Mouse (Mus musculus) MEL (cell line): ENCODE measurements around the gene Zfand3. TPM values are rescaled to one million over a fixed set of nuclear protein-coding genes. Genes with fewer than 3 reads are reported as not detected.

Source experiments
- DNase-seq: peaks from one replicate; pipeline ENCODE4 v3.0.0; 2011; ENCODE audit warnings: low read depth, low spot score
- H3K27ac ChIP-seq: 2 replicates; pipeline ENCODE4 v1.5.1; 2012; ENCODE audit warnings: low read depth, mild to moderate bottlenecking, control low read depth, low read length, moderate library complexity; ENCODE audit not compliant: control insufficient read depth
- H3K27me3 ChIP-seq, 2 experiments: fragments of 150-350 bp in 1 of 2; sonication (generic) in 1 of 2; 2 replicates each; pipeline ENCODE4 v1.6.1; 2012; ENCODE audit warnings: low read length in 2 of 2, mild to moderate bottlenecking in 2 of 2, improper control_type of control experiment in 1 of 2, moderate library complexity in 1 of 2; ENCODE audit not compliant: insufficient read depth in 2 of 2, control insufficient read depth in 1 of 2
- H3K36me3 ChIP-seq, 2 experiments: 2 replicates each; pipeline ENCODE4 v1.6.1; 2012 to 2014; ENCODE audit warnings: low read length in 2 of 2, improper control_type of control experiment in 1 of 2, inconsistent platforms in 1 of 2, mild to moderate bottlenecking in 1 of 2; ENCODE audit not compliant: insufficient read depth in 2 of 2, control insufficient read depth in 1 of 2
- H3K4me1 ChIP-seq, 2 experiments: fragments of 150-350 bp in 1 of 2; sonication (generic) in 1 of 2; 2 replicates each; pipeline ENCODE4 v1.6.1; 2012; ENCODE audit warnings: low read length in 2 of 2, improper control_type of control experiment in 1 of 2, mild to moderate bottlenecking in 1 of 2; ENCODE audit not compliant: insufficient read depth in 2 of 2, control insufficient read depth in 1 of 2
- H3K4me3 ChIP-seq, 2 experiments: fragments of 150-350 bp in 1 of 2; sonication (generic) in 1 of 2; 2 replicates each; pipeline ENCODE4 v1.5.1; 2012; ENCODE audit warnings: low read depth in 2 of 2, low read length in 2 of 2, mild to moderate bottlenecking in 2 of 2, moderate library complexity in 2 of 2, control low read depth in 1 of 2, improper control_type of control experiment in 1 of 2; ENCODE audit not compliant: control insufficient read depth in 1 of 2, insufficient read depth in 1 of 2
- H3K79me2 ChIP-seq: 2 replicates; pipeline ENCODE4 v1.6.1; 2012; ENCODE audit warnings: mild to moderate bottlenecking, low read length, moderate library complexity; ENCODE audit not compliant: control insufficient read depth, poor library complexity, insufficient read depth
- H3K9ac ChIP-seq: 2 replicates; pipeline ENCODE4 v1.6.1; 2012; ENCODE audit warnings: low read depth, mild to moderate bottlenecking, control low read depth, low read length, moderate library complexity; ENCODE audit not compliant: control insufficient read depth, poor library complexity, severe bottlenecking
- H3K9me3 ChIP-seq: fragments of 150-350 bp; sonication (generic); replicated peaks from 2 replicates; pipeline ENCODE4 v1.6.1; 2012; ENCODE audit warnings: mild to moderate bottlenecking, low read length, improper control_type of control experiment, moderate library complexity; ENCODE audit not compliant: insufficient read depth
- CHD2 ChIP-seq: IDR thresholded peaks from 2 replicates; pipeline ENCODE4 v1.6.1; 2011; ENCODE audit warnings: low read length, improper control_type of control experiment
- E2F4 ChIP-seq: IDR thresholded peaks from 2 replicates; pipeline ENCODE4 v1.6.1; 2011; ENCODE audit warnings: low read depth, low read length, improper control_type of control experiment, borderline replicate concordance
- EP300 ChIP-seq, 2 experiments: IDR thresholded peaks; 2 replicates each; pipeline ENCODE4 v1.6.1; 2011; ENCODE audit warnings: improper control_type of control experiment in 2 of 2, low read length in 2 of 2, low read depth in 1 of 2, mild to moderate bottlenecking in 1 of 2
- ETS1 ChIP-seq: IDR thresholded peaks from 2 replicates; pipeline ENCODE4 v1.6.1; 2012; ENCODE audit warnings: low read depth, mild to moderate bottlenecking, inconsistent platforms, low read length, improper control_type of control experiment, moderate library complexity
- GATA1 ChIP-seq: IDR thresholded peaks from 2 replicates; pipeline ENCODE4 v1.6.1; 2011; ENCODE audit warnings: low read depth, low read length, improper control_type of control experiment
- HCFC1 ChIP-seq: IDR thresholded peaks from 2 replicates; pipeline ENCODE4 v1.6.1; 2012; ENCODE audit warnings: low read depth, mild to moderate bottlenecking, inconsistent platforms, low read length, improper control_type of control experiment, moderate library complexity
- JUND ChIP-seq: IDR thresholded peaks from 2 replicates; pipeline ENCODE4 v1.6.1; 2011; ENCODE audit warnings: low read depth, mild to moderate bottlenecking, improper control_type of control experiment, low read length
- MAFK ChIP-seq: IDR thresholded peaks from 2 replicates; pipeline ENCODE4 v1.6.1; 2011; ENCODE audit warnings: low read depth, mild to moderate bottlenecking, low read length, improper control_type of control experiment, borderline replicate concordance
- MAZ ChIP-seq: IDR thresholded peaks from 2 replicates; pipeline ENCODE4 v1.6.1; 2012; ENCODE audit warnings: low read depth, mild to moderate bottlenecking, inconsistent platforms, low read length, improper control_type of control experiment
- MYC ChIP-seq: IDR thresholded peaks from 2 replicates; pipeline ENCODE4 v1.6.1; 2011; ENCODE audit warnings: low read depth, mild to moderate bottlenecking, low read length, improper control_type of control experiment, moderate library complexity
- POLR2AphosphoS5 ChIP-seq: IDR thresholded peaks from 2 replicates; pipeline ENCODE4 v1.6.1; 2012; ENCODE audit warnings: low read depth, borderline replicate concordance, mild to moderate bottlenecking, inconsistent platforms, low read length, moderate library complexity, mixed read lengths
- SIN3A ChIP-seq: IDR thresholded peaks from 2 replicates; pipeline ENCODE4 v1.6.1; 2012; ENCODE audit warnings: low read length, improper control_type of control experiment, inconsistent platforms
- TBP ChIP-seq: IDR thresholded peaks from 2 replicates; pipeline ENCODE4 v1.8.0; 2011; ENCODE audit warnings: low read depth, low read length, improper control_type of control experiment
- TCF12 ChIP-seq: IDR thresholded peaks from 2 replicates; pipeline ENCODE4 v1.6.1; 2014; ENCODE audit warnings: low read depth, mild to moderate bottlenecking, inconsistent platforms, low read length, improper control_type of control experiment, moderate library complexity
- USF2 ChIP-seq, 2 experiments: IDR thresholded peaks; 2 replicates each; pipeline ENCODE4 v1.6.1; 2011 to 2012; ENCODE audit warnings: improper control_type of control experiment in 2 of 2, low read length in 2 of 2, borderline replicate concordance in 1 of 2, inconsistent platforms in 1 of 2, low read depth in 1 of 2, mild to moderate bottlenecking in 1 of 2; ENCODE audit not compliant: insufficient read depth in 1 of 2
- polyA plus RNA-seq, 2 experiments: library from polyadenylated mRNA; stranded (reverse) in 1 of 2; unstranded in 1 of 2; fragments of >175 nt in 1 of 2; fragments of >200 nt in 1 of 2; gene quantifications; 2 replicates each; pipeline versions ENCODE4 v1.2.1 to v1.2.4; 2012; ENCODE audit warnings: low replicate concordance in 2 of 2, low read depth in 1 of 2; ENCODE audit not compliant: insufficient read length in 2 of 2, insufficient read depth in 1 of 2, missing spikeins in 1 of 2
- total RNA-seq: library from RNA; depleted of rRNA; stranded (reverse); fragments of 300-350 nt; gene quantifications from 2 replicates; pipeline ENCODE4 v1.2.3, GENCODE M21; 2012

Zfand3 gene
- total and polyA plus RNA-seq, 3 experiments, result 28.3 to 48.8 TPM; not detected in 1

GRCm38 (mm10) chr17:29990136-29990535, 14.4 kb upstream of the Zfand3 start:
- Histone ChIP-seq H3K36me3 (peaks cover 0 to 40% of the 10 kb centered on the region in 2 experiments; a peak in 2 of 4 replicates), H3K27me3 (no peaks in the 10 kb centered on the region), H3K79me2 (no peaks in the 10 kb centered on the region), H3K9ac (no peak overlapping the region), H3K27ac (peak overlapping the region; percentile 79), H3K9me3 (no peaks in the 10 kb centered on the region), H3K4me3 (no peak overlapping the region), H3K4me1 (peaks cover 25 to 52% of the 10 kb centered on the region in 2 experiments)
- TF ChIP-seq TBP (no peak), POLR2AphosphoS5 (no peak), ETS1 (peak; percentile 49; the same call in 1 of the 2 replicates), HCFC1 (no peak), GATA1 (no peak), MAFK (no peak), SIN3A (0 out of 2 replicates have a peak, but pooled peaks have one; percentile 25), TCF12 (no peak)
- DNase-seq, result peak; percentile 42

- DNase-seq, result peak; percentile 46
- H3K79me2 ChIP-seq, result no peaks in the 10 kb centered on the region
- H3K9ac ChIP-seq, result no peak overlapping the region
- no peaks in the 10 kb centered on the region for H3K9me3 ChIP-seq
- no peaks in the 10 kb centered on the region for H3K27me3 ChIP-seq
- TF ChIP-seq EP300 (IDR thresholded peaks at IDR 0.05; ENCODE audit: low read depth in 1 of 2, low read length in 2 of 2) (peak in 1 of 2 experiments; percentile 54; a peak in 2 of 4 replicates), POLR2AphosphoS5 (no peak), USF2 (IDR thresholded peaks at IDR 0.05; ENCODE audit: borderline replicate concordance in 1 of 2, insufficient read depth in 1 of 2, low read depth in 1 of 2, low read length in 2 of 2) (no peak), JUND (no peak), SIN3A (no peak)
- peak overlapping the region; percentile 79 for H3K27ac ChIP-seq
- H3K4me1 ChIP-seq, result peaks cover 25 to 52% of the 10 kb centered on the region in 2 experiments
- H3K36me3 ChIP-seq, result peaks cover 0 to 40% of the 10 kb centered on the region in 2 experiments; a peak in 2 of 4 replicates
- H3K4me3 ChIP-seq, result no peak overlapping the region
Observed at GRCm38 (mm10) chr17:29990845-29991244, 13.7 kb upstream of the Zfand3 start.

- peaks cover 25 to 46% of the 10 kb centered on the region in 2 experiments for H3K4me1 ChIP-seq
- H3K79me2 ChIP-seq, result no peaks in the 10 kb centered on the region
- no peaks in the 10 kb centered on the region for H3K9me3 ChIP-seq
- DNase-seq, result no peak
- H3K9ac ChIP-seq, result no peak overlapping the region
- H3K27ac ChIP-seq, result no peak overlapping the region
- no peaks in the 10 kb centered on the region for H3K27me3 ChIP-seq
- TF ChIP-seq USF2 (IDR thresholded peaks at IDR 0.05; ENCODE audit: borderline replicate concordance in 1 of 2, insufficient read depth in 1 of 2, low read depth in 1 of 2, low read length in 2 of 2) (no peak), POLR2AphosphoS5 (no peak), MYC (no peak), E2F4 (no peak), CHD2 (no peak), MAZ (no peak)
- H3K36me3 ChIP-seq, result peaks cover 0 to 37% of the 10 kb centered on the region in 2 experiments; a peak in 2 of 4 replicates
- H3K4me3 ChIP-seq, result no peak overlapping the region
Observed at GRCm38 (mm10) chr17:29993488-29993887, 11.0 kb upstream of the Zfand3 start.
